Mouse (Mus musculus) liver, embryonic 14.5 days (tissue): ENCODE measurements around the gene Slc23a4.

Experiments
- CTCF ChIP-seq: IDR thresholded peaks from 2 replicates; pipeline ENCODE4 v1.5.1; 2016; ENCODE audit warnings: antibody characterized with exemption, low read depth, control low read depth
- EP300 ChIP-seq: IDR thresholded peaks from 2 replicates; pipeline ENCODE4 v1.6.1; 2016; ENCODE audit warnings: antibody characterized with exemption, low read depth

DNA sequence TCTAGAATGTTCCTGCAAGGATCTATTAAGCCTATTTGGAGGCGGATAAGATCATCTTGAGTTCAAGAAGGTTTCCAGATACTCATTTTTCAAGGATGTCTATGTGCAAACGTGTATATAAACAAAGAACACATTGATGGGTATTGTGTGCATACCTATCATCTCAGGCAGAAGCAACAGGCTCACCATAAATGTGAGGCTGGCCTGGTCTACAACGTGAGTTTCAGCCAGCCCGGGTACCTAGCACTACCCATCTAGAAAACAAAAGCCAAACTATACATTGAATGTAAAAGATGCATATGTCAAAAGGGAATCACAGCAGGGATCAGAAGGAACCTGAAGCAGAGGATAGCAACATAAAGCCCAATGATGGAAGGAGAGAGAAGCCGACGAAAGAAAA is 42.0 kb upstream of the Slc23a4 start:
- no peak for TF ChIP-seq CTCF
- no peak for TF ChIP-seq EP300
